Mouse (Mus musculus): ENCODE data around the gene Coil. TPM values are rescaled to one million over a fixed set of nuclear protein-coding genes. Genes with fewer than 3 reads are reported as not detected.

The Coil gene
- 27.5 and 28.0 TPM in 2 replicates for polyA plus RNA-seq (2015; fragmentation: Nextera tagmentation; extraction: Ambion mirVana)

GRCm38 (mm10) chr11:88970202-88970732, at the start of gene Coil:
Coil (plus strand) TSS chr11:88970252.
- Histone ChIP-seq H3K27me3 (no peaks in the 10 kb centered on the region), H3K4me1 (replicated peaks) (peaks cover 9% of the 10 kb centered on the region), H3K4me3 (no peak within 1 kb of the TSS), H3K9ac (no peak within 1 kb of the TSS), H3K9me3 (no peaks in the 10 kb centered on the region), H3K4me2 (no peak within 1 kb of the TSS), H3K36me3 (no peaks in the 10 kb centered on the region), H3K27ac (replicated peaks) (no peak within 1 kb of the TSS)
- WGBS = 40% methylated on average over 2 of the region's 2 CpGs
- no peak for ATAC-seq (ENCODE audit: low read depth)

GRCm38 (mm10) chr11:88926566-88926965, 43.5 kb upstream of the Coil start:
- H3K27ac ChIP-seq (replicated peaks) = no peak overlapping the region
- no peak overlapping the region for H3K4me2 ChIP-seq
- H3K9ac ChIP-seq = no peak overlapping the region
- no peaks in the 10 kb centered on the region for H3K27me3 ChIP-seq
- 89% methylated on average over 5 of the region's 5 CpGs for WGBS
- ATAC-seq (ENCODE audit: low read depth) = no peak
- H3K9me3 ChIP-seq = no peaks in the 10 kb centered on the region
- no peaks in the 10 kb centered on the region for H3K4me1 ChIP-seq (replicated peaks)
- H3K4me3 ChIP-seq = no peak overlapping the region
- H3K36me3 ChIP-seq = peaks cover 30% of the 10 kb centered on the region

GRCm38 (mm10) chr11:88931692-88932530, 38.1 kb upstream of the Coil start:
- Histone ChIP-seq H3K4me1 (replicated peaks) (no peaks in the 10 kb centered on the region), H3K27ac (replicated peaks) (no peak overlapping the region), H3K27me3 (no peaks in the 10 kb centered on the region), H3K4me2 (no peak overlapping the region), H3K36me3 (peaks cover 30% of the 10 kb centered on the region), H3K4me3 (no peak overlapping the region), H3K9me3 (no peaks in the 10 kb centered on the region), H3K9ac (no peak overlapping the region)
- 75% methylated on average over 14 of the region's 14 CpGs for WGBS
- ATAC-seq (ENCODE audit: low read depth) = no peak

- no peaks in the 10 kb centered on the region for H3K27me3 ChIP-seq
- no peaks in the 10 kb centered on the region for H3K9me3 ChIP-seq
- H3K4me3 ChIP-seq = no peak overlapping the region
- ATAC-seq (ENCODE audit: low read depth) = no peak
- H3K4me1 ChIP-seq (replicated peaks) = no peaks in the 10 kb centered on the region
- 94% methylated on average over 9 of the region's 9 CpGs for WGBS
- no peak overlapping the region for H3K4me2 ChIP-seq
- no peak overlapping the region for H3K9ac ChIP-seq
- no peak overlapping the region for H3K27ac ChIP-seq (replicated peaks)
- peaks cover 30% of the 10 kb centered on the region for H3K36me3 ChIP-seq
These were observed 37.0 kb upstream of the Coil start for GRCm38 (mm10) chr11:88933030-88933429.

GRCm38 (mm10) chr11:88934089-88935000, 35.7 kb upstream of the Coil start:
- Histone ChIP-seq H3K36me3 (peaks cover 30% of the 10 kb centered on the region), H3K4me3 (no peak overlapping the region), H3K27me3 (no peaks in the 10 kb centered on the region), H3K4me1 (replicated peaks) (no peaks in the 10 kb centered on the region), H3K4me2 (no peak overlapping the region), H3K27ac (replicated peaks) (no peak overlapping the region), H3K9ac (no peak overlapping the region), H3K9me3 (no peaks in the 10 kb centered on the region)
- WGBS = 92% methylated on average over 19 of the region's 19 CpGs
- no peak for ATAC-seq (ENCODE audit: low read depth)

- ATAC-seq (ENCODE audit: low read depth) = no peak
- H3K27ac ChIP-seq (replicated peaks) = no peak overlapping the region
- H3K4me2 ChIP-seq = no peak overlapping the region
- H3K9ac ChIP-seq = no peak overlapping the region
- H3K36me3 ChIP-seq = peaks cover 23% of the 10 kb centered on the region; the same call in 1 of the 2 replicates
- H3K9me3 ChIP-seq = no peaks in the 10 kb centered on the region
- 94% methylated on average over 2 of the region's 2 CpGs for WGBS
- H3K27me3 ChIP-seq = no peaks in the 10 kb centered on the region
- H3K4me1 ChIP-seq (replicated peaks) = no peaks in the 10 kb centered on the region
- H3K4me3 ChIP-seq = no peak overlapping the region
These were observed 32.2 kb upstream of the Coil start for GRCm38 (mm10) chr11:88937886-88938285.

GRCm38 (mm10) chr11:88938770-88939169, 31.3 kb upstream of the Coil start:
- Histone ChIP-seq H3K4me1 (replicated peaks) (no peaks in the 10 kb centered on the region), H3K27me3 (no peaks in the 10 kb centered on the region), H3K27ac (replicated peaks) (no peak overlapping the region), H3K9ac (no peak overlapping the region), H3K4me3 (no peak overlapping the region), H3K36me3 (peaks cover 19% of the 10 kb centered on the region), H3K4me2 (no peak overlapping the region), H3K9me3 (no peaks in the 10 kb centered on the region)
- no peak for ATAC-seq (ENCODE audit: low read depth)
- 95% methylated on average over 2 of the region's 2 CpGs for WGBS

- Histone ChIP-seq H3K4me2 (no peak overlapping the region), H3K36me3 (peaks cover 19% of the 10 kb centered on the region), H3K9ac (no peak overlapping the region), H3K27me3 (no peaks in the 10 kb centered on the region), H3K4me3 (no peak overlapping the region), H3K27ac (replicated peaks) (no peak overlapping the region), H3K4me1 (replicated peaks) (no peaks in the 10 kb centered on the region), H3K9me3 (no peaks in the 10 kb centered on the region)
- no peak for ATAC-seq (ENCODE audit: low read depth)
- 90% methylated on average over 4 of the region's 4 CpGs for WGBS
These were observed 30.4 kb upstream of the Coil start for GRCm38 (mm10) chr11:88939634-88940033.

GRCm38 (mm10) chr11:88941489-88941888, 28.6 kb upstream of the Coil start:
- Histone ChIP-seq H3K4me3 (no peak overlapping the region), H3K27me3 (no peaks in the 10 kb centered on the region), H3K4me2 (no peak overlapping the region), H3K27ac (replicated peaks) (no peak overlapping the region), H3K36me3 (peaks cover 10% of the 10 kb centered on the region), H3K4me1 (replicated peaks) (no peaks in the 10 kb centered on the region), H3K9me3 (no peaks in the 10 kb centered on the region), H3K9ac (no peak overlapping the region)
- ATAC-seq (ENCODE audit: low read depth) = no peak
- WGBS = 80% methylated on average over 12 of the region's 12 CpGs

- H3K36me3 ChIP-seq = peaks cover 13% of the 10 kb centered on the region
- no peak overlapping the region for H3K4me3 ChIP-seq
- WGBS = 84% methylated on average over 7 of the region's 8 CpGs
- H3K27me3 ChIP-seq = no peaks in the 10 kb centered on the region
- H3K4me1 ChIP-seq (replicated peaks) = no peaks in the 10 kb centered on the region
- no peak overlapping the region for H3K27ac ChIP-seq (replicated peaks)
- no peak overlapping the region for H3K9ac ChIP-seq
- H3K4me2 ChIP-seq = no peak overlapping the region
- no peaks in the 10 kb centered on the region for H3K9me3 ChIP-seq
- ATAC-seq (ENCODE audit: low read depth) = no peak
These were observed 24.0 kb upstream of the Coil start for GRCm38 (mm10) chr11:88945971-88946585.

GRCm38 (mm10) chr11:88948896-88949295, 21.2 kb upstream of the Coil start:
- Histone ChIP-seq H3K4me2 (no peak overlapping the region), H3K27me3 (no peaks in the 10 kb centered on the region), H3K27ac (replicated peaks) (no peak overlapping the region), H3K4me1 (replicated peaks) (0 out of 2 replicates have a peak, but pooled peaks cover under 1% of the 10 kb centered on the region), H3K9me3 (no peaks in the 10 kb centered on the region), H3K36me3 (peaks cover 9% of the 10 kb centered on the region; the same call in 1 of the 2 replicates), H3K4me3 (no peak overlapping the region), H3K9ac (no peak overlapping the region)
- no peak for ATAC-seq (ENCODE audit: low read depth)
- WGBS = 79% methylated on average over 8 of the region's 8 CpGs
